Mouse (Mus musculus): ENCODE data around the gene Cnot6l. TPM values are rescaled to one million over a fixed set of nuclear protein-coding genes. Genes with fewer than 3 reads are reported as not detected.
A peak's percentile ranks its signal among the peaks of the same experiment; 100 is the strongest.

The Cnot6l gene
- polyA plus RNA-seq (2016; fragmentation: Nextera tagmentation; extraction: Ambion mirVana): 20.0 and 21.9 TPM in 2 replicates

DNA sequence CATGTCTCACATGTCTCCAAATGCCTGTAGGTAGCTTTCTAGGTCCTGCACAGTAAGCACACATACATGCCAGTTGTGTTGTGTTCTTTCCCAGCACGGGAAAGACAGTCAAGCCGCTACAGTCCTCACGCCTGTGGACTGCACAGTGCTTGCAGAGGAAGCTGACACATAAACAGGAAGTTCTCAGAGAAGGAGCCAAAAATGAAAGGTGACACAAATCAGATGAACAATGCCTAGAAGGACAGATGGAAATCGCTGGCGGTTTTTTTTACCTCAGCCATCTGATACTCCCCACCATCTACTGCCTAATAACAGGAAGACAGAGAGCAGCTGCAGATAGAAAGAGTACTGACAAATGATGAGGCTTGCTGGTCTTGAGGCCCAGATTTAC is at the start of gene Cnot6l:
TSS of gene Cnot6l (minus strand) at position 151 of the 391 bp plus-strand sequence.
- Histone ChIP-seq H3K4me3 (peak within 1 kb of the TSS; percentile 94), H3K9ac (peak within 1 kb of the TSS; percentile 99), H3K9me3 (peaks cover 5% of the 10 kb centered on the region; the same call in 1 of the 2 replicates), H3K27me3 (no peaks in the 10 kb centered on the region), H3K36me3 (no peaks in the 10 kb centered on the region), H3K27ac (peak within 1 kb of the TSS; percentile 99), H3K4me1 (peaks cover 20% of the 10 kb centered on the region), H3K4me2 (replicated peaks) (peak within 1 kb of the TSS; percentile 71)
- ATAC-seq (ENCODE audit: insufficient number of reproducible peaks, insufficient read depth, low FRiP score, low TSS enrichment): no peak
- WGBS: 17% methylated on average over 5 of the region's 5 CpGs

DNA sequence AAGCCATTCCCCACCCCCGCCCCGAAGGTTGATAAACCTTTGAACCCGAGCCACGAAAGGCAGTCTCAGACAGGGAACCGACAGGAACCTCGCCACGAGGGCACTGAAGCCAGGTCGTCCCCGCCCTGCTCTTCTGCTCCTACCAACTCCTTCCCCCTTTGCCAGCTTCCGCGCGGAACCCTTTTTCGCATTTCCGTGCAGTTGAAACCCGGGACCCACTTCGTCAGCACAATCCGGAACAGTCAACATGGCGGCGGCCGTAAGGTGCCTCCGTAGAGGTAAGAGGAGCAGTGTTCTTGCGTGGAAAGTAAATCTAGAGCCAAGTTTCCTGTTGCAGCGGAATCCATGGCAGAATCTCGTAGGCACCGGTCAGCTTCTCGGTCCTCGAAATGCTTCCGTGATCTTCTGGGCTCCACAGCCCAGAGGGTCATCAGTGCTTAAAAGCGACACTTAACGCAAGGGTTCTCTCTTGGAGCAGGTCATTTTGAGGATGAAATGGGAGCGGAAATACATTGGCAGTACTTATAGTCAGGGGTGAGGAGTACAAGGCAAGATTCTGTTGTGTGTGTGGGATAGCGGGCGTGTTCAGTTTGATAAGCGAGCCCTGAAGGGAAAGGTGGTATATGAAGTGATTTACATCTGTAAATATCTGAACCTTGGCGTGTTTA is 46.1 kb upstream of the Cnot6l start:
- H3K4me2 ChIP-seq (replicated peaks): peak overlapping the region; percentile 65
- ATAC-seq (ENCODE audit: insufficient number of reproducible peaks, insufficient read depth, low FRiP score, low TSS enrichment): peak; percentile 93
- H3K27ac ChIP-seq: peak overlapping the region; percentile 72
- no peaks in the 10 kb centered on the region for H3K9me3 ChIP-seq
- H3K36me3 ChIP-seq: peaks cover 8% of the 10 kb centered on the region
- peak overlapping the region; percentile 70 for H3K9ac ChIP-seq
- H3K27me3 ChIP-seq: no peaks in the 10 kb centered on the region
- H3K4me3 ChIP-seq: peak overlapping the region; percentile 84
- peaks cover 14% of the 10 kb centered on the region for H3K4me1 ChIP-seq
- under 1% methylated on average over 35 of the region's 35 CpGs for WGBS

DNA sequence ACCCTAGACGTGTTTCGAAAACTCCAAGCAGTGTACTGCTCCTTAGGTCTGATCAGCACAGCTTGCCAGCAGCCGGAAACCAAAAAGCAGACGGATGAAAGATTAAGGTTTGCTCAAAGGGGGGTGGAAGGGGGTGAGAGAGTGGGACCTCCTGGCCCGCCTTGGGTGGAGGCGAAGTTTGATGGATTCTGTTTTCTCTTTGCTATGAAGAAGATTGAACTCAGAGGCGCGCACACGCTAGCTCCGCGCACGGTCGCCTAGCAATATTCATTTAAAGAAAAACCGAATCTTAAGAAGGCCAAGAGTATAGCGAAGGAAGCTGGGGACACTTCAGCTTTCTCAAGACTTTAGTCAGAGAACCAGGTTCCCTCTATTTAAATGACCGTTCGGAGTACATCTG is 45.5 kb upstream of the Cnot6l start, which contains the start of gene Mrpl1:
TSS of gene Mrpl1 (plus strand) at position 35 of the 400 bp plus-strand sequence.
- H3K4me3 ChIP-seq: peak within 1 kb of the TSS; percentile 84
- peak within 1 kb of the TSS; percentile 65 for H3K4me2 ChIP-seq (replicated peaks)
- H3K4me1 ChIP-seq: peaks cover 14% of the 10 kb centered on the region
- H3K9me3 ChIP-seq: no peaks in the 10 kb centered on the region
- H3K27ac ChIP-seq: peak within 1 kb of the TSS; percentile 72
- 0 out of 2 replicates have a peak, but pooled peaks cover 4% of the 10 kb centered on the region for H3K36me3 ChIP-seq
- peak; percentile 76 for ATAC-seq (ENCODE audit: insufficient number of reproducible peaks, insufficient read depth, low FRiP score, low TSS enrichment)
- H3K9ac ChIP-seq: peak within 1 kb of the TSS; percentile 70
- no peaks in the 10 kb centered on the region for H3K27me3 ChIP-seq
- WGBS: 2% methylated on average over 17 of the region's 17 CpGs

DNA sequence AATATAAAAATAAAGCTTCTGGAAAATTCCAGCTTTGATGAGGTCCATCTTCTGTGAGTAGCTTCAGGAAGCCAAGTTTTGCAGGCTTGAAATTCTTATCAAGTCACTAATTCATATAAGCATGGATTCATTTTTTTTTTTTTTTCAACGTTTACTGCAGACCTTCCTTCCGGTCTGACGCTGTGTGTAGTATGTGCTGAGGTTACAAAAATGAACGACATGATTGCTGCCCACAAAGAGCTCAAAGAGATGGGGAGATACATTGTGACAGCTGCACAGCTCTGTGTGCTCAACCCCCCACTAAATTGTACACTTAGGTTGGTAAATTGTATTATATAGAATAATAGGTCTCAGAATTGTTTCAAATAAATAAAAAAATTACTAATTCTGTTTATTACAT is 44.6 kb upstream of the Cnot6l start:
- Histone ChIP-seq H3K4me1 (peaks cover 14% of the 10 kb centered on the region), H3K4me3 (no peak overlapping the region)

DNA sequence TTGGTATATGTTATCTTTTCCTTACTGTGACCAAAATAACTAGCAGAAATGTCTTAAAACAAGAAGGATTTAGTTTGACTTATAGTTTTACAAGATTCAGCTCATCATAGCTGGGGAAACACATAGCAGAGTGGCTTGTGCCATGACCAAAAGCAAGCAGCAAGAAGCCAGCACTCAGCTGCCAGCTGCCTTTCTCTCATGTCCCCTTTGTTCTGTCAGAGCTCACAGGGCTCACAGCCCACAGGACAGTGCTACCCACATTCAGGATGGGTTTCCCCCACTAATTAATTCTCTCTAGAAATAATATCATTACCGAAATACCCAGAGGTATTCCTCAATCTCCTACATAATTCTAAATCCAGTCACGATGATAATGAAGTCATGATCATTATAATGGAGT is 43.6 kb upstream of the Cnot6l start:
- WGBS: 89% methylated on average over 2 of the region's 2 CpGs
- H3K27ac ChIP-seq: no peak overlapping the region

More for the DNA sequence above, 44.6 kb upstream of the Cnot6l start:
- Histone ChIP-seq H3K9ac (no peak overlapping the region), H3K36me3 (no peaks in the 10 kb centered on the region), H3K27ac (no peak overlapping the region), H3K9me3 (no peaks in the 10 kb centered on the region), H3K4me2 (replicated peaks) (no peak overlapping the region; the same call in 1 of the 2 replicates), H3K27me3 (no peaks in the 10 kb centered on the region)
- WGBS: 58% methylated on average over 4 of the region's 4 CpGs
- no peak for ATAC-seq (ENCODE audit: insufficient number of reproducible peaks, insufficient read depth, low FRiP score, low TSS enrichment)

DNA sequence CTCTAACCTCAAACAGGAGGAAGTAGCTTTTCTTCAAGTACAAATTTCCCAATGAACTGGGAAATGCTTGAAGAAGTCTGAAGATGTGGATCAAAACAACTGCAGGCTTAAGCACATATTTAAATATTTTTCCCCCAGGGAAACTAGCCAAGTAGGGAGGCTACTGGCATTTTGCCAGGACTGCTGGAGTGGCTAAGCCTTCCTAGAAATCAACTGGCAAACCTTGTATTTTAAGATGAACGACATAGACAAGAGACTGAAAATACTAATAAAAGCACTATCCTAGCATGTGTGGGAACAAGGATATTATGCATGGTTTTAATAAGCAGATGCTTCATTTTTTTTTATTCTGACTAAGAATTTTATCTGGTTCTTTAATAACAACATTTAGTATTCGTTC is 42.9 kb upstream of the Cnot6l start:
- no peak for ATAC-seq (ENCODE audit: insufficient number of reproducible peaks, insufficient read depth, low FRiP score, low TSS enrichment)
- peaks cover 14% of the 10 kb centered on the region for H3K4me1 ChIP-seq
- no peak overlapping the region for H3K4me3 ChIP-seq
- no peak overlapping the region for H3K9ac ChIP-seq
- no peaks in the 10 kb centered on the region for H3K36me3 ChIP-seq
- H3K27ac ChIP-seq: no peak overlapping the region
- H3K27me3 ChIP-seq: no peaks in the 10 kb centered on the region
- no peaks in the 10 kb centered on the region for H3K9me3 ChIP-seq
- WGBS: 51% methylated on average over 2 of the region's 2 CpGs
- no peak overlapping the region for H3K4me2 ChIP-seq (replicated peaks)

More for the DNA sequence above, 43.6 kb upstream of the Cnot6l start:
- Histone ChIP-seq H3K4me2 (replicated peaks) (no peak overlapping the region), H3K9ac (no peak overlapping the region), H3K4me3 (no peak overlapping the region), H3K36me3 (no peaks in the 10 kb centered on the region), H3K9me3 (no peaks in the 10 kb centered on the region), H3K27me3 (no peaks in the 10 kb centered on the region), H3K4me1 (peaks cover 14% of the 10 kb centered on the region)
- ATAC-seq (ENCODE audit: insufficient number of reproducible peaks, insufficient read depth, low FRiP score, low TSS enrichment): no peak

DNA sequence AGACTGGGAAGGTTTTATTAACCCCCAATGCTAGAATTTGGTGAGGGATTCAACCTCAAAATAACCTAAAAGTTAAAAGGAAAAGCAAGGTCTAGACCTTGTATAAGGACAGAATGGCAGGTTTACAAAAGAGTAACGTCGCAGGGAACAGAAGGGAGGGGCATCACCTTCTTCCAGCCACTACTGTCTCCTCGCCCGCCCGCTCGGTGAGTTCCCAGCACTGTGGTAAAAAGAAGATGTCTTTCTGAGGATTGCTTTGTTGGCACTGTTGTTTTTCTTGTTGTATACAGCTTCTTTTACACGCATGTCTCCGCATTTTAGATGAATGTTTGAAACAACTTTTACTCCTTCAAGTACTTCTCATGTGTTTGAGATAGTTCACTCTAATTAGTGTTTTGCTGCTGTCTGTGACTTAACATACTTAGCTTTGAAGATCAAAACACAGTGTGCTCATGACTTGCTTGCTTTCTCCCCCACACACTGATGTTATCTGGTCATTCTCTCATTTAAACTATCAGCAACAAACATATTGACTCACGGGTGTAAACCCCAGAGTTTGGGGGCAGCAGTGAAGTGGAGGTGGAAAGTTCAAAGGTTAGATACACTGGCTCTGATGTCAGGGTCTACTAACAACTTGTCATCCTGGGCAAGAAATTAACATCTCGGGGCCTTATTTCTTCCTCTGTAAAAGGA is 37.6 kb upstream of the Cnot6l start:
- H3K4me1 ChIP-seq: peaks cover 2% of the 10 kb centered on the region; the same call in 1 of the 2 replicates
- H3K27ac ChIP-seq: no peak overlapping the region
- H3K27me3 ChIP-seq: no peaks in the 10 kb centered on the region
- H3K4me3 ChIP-seq: no peak overlapping the region
- H3K36me3 ChIP-seq: no peaks in the 10 kb centered on the region
- H3K9me3 ChIP-seq: no peaks in the 10 kb centered on the region
- H3K4me2 ChIP-seq (replicated peaks): no peak overlapping the region
- no peak for ATAC-seq (ENCODE audit: insufficient number of reproducible peaks, insufficient read depth, low FRiP score, low TSS enrichment)
- WGBS: 74% methylated on average over 10 of the region's 10 CpGs
- no peak overlapping the region for H3K9ac ChIP-seq

DNA sequence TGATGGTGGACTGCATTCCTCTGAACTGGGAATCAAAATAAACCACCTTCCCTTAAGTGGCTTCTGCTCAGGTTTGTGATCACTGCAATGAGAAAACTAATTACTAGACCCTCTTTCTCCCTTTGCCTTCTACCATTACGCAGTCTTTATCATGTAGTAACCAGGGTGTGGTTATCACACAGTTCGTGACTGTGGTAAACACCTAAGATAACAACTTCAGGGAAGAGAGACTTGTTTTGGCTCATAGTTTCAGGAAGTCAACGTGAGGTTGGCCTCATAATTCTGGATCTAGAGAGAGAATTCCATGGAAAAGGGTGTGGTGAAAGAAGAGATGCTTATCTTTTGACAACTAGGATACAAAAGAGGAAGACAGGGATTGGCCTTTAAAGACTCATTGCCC is 36.3 kb upstream of the Cnot6l start:
- ATAC-seq (ENCODE audit: insufficient number of reproducible peaks, insufficient read depth, low FRiP score, low TSS enrichment): no peak
- Histone ChIP-seq H3K4me1 (no peaks in the 10 kb centered on the region), H3K36me3 (no peaks in the 10 kb centered on the region), H3K9me3 (no peaks in the 10 kb centered on the region), H3K4me2 (replicated peaks) (no peak overlapping the region), H3K4me3 (no peak overlapping the region), H3K9ac (no peak overlapping the region), H3K27ac (no peak overlapping the region), H3K27me3 (no peaks in the 10 kb centered on the region)
- 86% methylated on average over 3 of the region's 3 CpGs for WGBS

DNA sequence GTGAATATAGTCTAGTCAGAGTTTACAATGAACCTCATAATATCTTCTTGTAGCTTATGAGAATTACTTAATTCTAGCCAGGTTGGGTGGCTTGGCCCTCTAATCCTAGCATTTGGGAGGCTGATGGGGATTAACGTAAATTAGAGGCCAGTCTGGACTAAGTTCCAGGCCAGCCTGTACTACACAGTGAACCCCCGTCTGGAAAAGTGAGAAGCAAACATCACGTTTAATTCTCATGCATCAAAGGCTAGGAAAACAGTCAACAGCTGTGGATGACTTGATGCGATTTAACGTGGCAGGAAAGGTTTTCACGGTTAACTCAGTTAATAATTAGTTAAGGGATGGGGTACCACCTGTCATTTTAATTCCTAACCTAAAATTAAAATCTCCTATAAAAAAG is 34.3 kb upstream of the Cnot6l start:
- no peak for ATAC-seq (ENCODE audit: insufficient number of reproducible peaks, insufficient read depth, low FRiP score, low TSS enrichment)
- WGBS: 52% methylated on average over 6 of the region's 6 CpGs
- H3K27ac ChIP-seq: no peak overlapping the region

DNA sequence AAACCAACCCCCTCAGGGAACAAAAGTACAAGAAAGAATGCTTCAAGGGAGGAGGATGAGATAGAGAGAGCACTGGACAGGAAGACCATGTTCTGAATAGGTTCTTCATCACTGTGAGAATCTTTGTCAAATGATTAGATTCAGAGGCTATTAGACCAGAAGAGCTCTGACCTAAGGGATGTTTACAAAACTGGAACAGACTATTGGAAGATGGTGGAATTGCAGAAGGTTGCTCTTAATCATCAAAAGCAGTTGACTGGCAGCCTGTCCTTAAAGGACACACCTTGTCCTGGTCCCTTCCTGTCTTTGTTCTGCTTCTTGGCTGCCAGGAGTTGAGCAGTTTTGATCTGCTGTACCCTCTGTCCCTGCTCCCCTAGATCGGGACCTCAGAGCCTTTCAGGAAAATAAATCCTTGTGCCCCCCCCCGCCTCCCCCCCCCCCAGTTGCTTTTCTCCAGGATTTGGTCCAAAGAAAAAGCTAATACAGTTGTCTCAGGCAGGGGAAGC is 32.6 kb upstream of the Cnot6l start:
- Histone ChIP-seq H3K36me3 (no peaks in the 10 kb centered on the region), H3K27ac (no peak overlapping the region), H3K4me3 (no peak overlapping the region), H3K4me2 (replicated peaks) (no peak overlapping the region), H3K4me1 (no peaks in the 10 kb centered on the region), H3K9me3 (no peaks in the 10 kb centered on the region), H3K27me3 (no peaks in the 10 kb centered on the region), H3K9ac (no peak overlapping the region)
- no peak for ATAC-seq (ENCODE audit: insufficient number of reproducible peaks, insufficient read depth, low FRiP score, low TSS enrichment)
- WGBS: 58% methylated on average over 2 of the region's 2 CpGs

More for the DNA sequence above, 34.3 kb upstream of the Cnot6l start:
- no peak overlapping the region for H3K9ac ChIP-seq
- H3K27me3 ChIP-seq: no peaks in the 10 kb centered on the region
- H3K9me3 ChIP-seq: no peaks in the 10 kb centered on the region
- H3K4me1 ChIP-seq: no peaks in the 10 kb centered on the region
- no peaks in the 10 kb centered on the region for H3K36me3 ChIP-seq
- no peak overlapping the region for H3K4me3 ChIP-seq
- no peak overlapping the region for H3K4me2 ChIP-seq (replicated peaks)

DNA sequence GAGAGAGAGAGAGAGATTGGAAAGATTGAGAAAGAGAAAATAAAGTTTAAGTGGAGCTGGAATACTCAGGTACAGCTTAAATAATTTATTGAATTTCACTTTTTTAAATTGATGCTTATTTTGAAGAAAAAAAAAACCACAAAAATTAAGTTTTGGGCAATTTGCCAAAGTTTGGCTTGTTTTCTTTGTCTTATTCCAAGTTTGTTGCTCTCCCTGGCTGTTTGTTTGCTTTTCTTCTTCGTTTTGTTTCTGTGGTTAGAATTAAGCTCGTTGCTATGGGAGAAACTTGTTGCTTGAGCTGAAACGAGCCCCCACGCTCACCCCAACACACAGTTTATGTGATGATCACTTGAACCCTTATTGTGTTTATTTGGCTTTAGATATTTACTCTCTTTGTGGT is 27.3 kb upstream of the Cnot6l start:
- ATAC-seq (ENCODE audit: insufficient number of reproducible peaks, insufficient read depth, low FRiP score, low TSS enrichment): no peak
- Histone ChIP-seq H3K27me3 (no peaks in the 10 kb centered on the region), H3K4me2 (replicated peaks) (no peak overlapping the region), H3K4me3 (no peak overlapping the region), H3K27ac (no peak overlapping the region), H3K4me1 (no peaks in the 10 kb centered on the region), H3K9me3 (no peaks in the 10 kb centered on the region), H3K9ac (no peak overlapping the region), H3K36me3 (no peaks in the 10 kb centered on the region)
- 66% methylated on average over 4 of the region's 4 CpGs for whole genome bisulfite sequencing

DNA sequence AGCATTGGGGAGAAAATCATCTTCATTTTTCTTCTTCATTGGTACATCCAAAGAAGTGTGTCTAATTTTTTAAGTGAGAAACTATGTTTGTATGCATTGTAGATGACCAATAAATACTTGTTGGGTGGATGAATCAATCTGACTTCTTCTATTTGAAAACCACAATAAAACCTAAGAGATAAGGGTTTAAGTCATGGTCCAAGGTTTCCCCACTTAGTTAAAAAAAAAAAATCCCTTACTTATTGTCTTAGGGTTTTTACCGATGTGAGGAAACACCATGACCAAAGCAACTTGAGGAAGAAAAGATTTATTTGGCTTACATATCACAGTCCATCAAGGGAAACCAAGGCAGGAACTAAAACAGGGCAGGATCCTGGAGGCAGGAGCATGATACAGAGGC is 25.8 kb upstream of the Cnot6l start:
- 92% methylated on average over 1 of the region's 1 CpGs for WGBS
- H3K27me3 ChIP-seq: no peaks in the 10 kb centered on the region

More for the DNA sequence above, 25.8 kb upstream of the Cnot6l start:
- H3K4me1 ChIP-seq: no peaks in the 10 kb centered on the region
- no peak for ATAC-seq (ENCODE audit: insufficient number of reproducible peaks, insufficient read depth, low FRiP score, low TSS enrichment)
- H3K27ac ChIP-seq: no peak overlapping the region
- H3K9ac ChIP-seq: no peak overlapping the region
- H3K9me3 ChIP-seq: no peaks in the 10 kb centered on the region
- no peak overlapping the region for H3K4me2 ChIP-seq (replicated peaks)
- no peak overlapping the region for H3K4me3 ChIP-seq
- no peaks in the 10 kb centered on the region for H3K36me3 ChIP-seq

Data from embryonic facial prominence, embryonic 12.5 days (tissue).